Mouse (Mus musculus) erythroblast, embryonic 14.5 days (primary cell): ENCODE measurements around the gene Cmas. TPM values are rescaled to one million over a fixed set of nuclear protein-coding genes. Genes with fewer than 3 reads are reported as not detected.

Experiments used
- H3K27me3 ChIP-seq: 2 replicates; pipeline ENCODE4 v1.6.1; 2012; ENCODE audit warnings: inconsistent platforms; ENCODE audit not compliant: control insufficient read depth
- H3K36me3 ChIP-seq: 2 replicates; pipeline ENCODE4 v1.6.1; 2012; ENCODE audit warnings: mild to moderate bottlenecking, inconsistent platforms; ENCODE audit not compliant: control insufficient read depth
- H3K4me1 ChIP-seq: 2 replicates; pipeline ENCODE4 v1.6.1; 2012; ENCODE audit warnings: inconsistent platforms; ENCODE audit not compliant: control insufficient read depth
- H3K4me3 ChIP-seq: replicated peaks from 2 replicates; pipeline ENCODE3; 2012; ENCODE audit warnings: moderate library complexity, mild to moderate bottlenecking, inconsistent platforms
- H3K9me3 ChIP-seq: 2 replicates; pipeline ENCODE4 v1.6.1; 2012; ENCODE audit warnings: low read length, inconsistent platforms, mixed read lengths; ENCODE audit not compliant: control insufficient read depth
- GATA1 ChIP-seq: IDR thresholded peaks from 2 replicates; pipeline ENCODE4 v1.6.1; 2012; ENCODE audit warnings: low read length, inconsistent platforms, mixed read lengths
- TAL1 ChIP-seq: IDR thresholded peaks from 3 replicates; pipeline ENCODE4 v1.6.1; 2012; ENCODE audit warnings: low read length, inconsistent platforms, mixed read lengths
- polyA plus RNA-seq: library from polyadenylated mRNA; stranded (reverse); fragments of >175 nt; gene quantifications from 2 replicates; pipeline ENCODE4 v1.2.3, GENCODE M21; 2012

Gene Cmas
- polyA plus RNA-seq, 1 experiment = 34.6 TPM

DNA sequence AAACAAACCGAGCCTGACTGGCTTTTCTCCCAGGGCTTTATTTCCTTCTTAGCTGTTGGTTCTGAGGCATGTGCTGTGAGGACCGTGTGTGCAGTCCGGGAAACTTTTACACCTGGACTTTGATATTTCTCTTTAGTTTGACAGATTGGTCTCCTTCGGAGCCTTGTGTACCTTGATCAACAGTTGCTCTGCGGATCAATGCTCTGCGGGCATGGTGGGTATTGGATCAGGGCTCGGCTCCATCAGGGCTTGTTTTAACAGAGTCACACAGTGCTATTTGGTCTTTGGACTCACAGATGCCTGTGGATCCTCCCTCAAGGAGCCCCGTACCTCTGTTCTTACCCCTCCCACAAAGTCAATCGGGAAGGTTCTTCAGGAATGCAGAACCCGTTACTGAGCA is 57.5 kb downstream of the Cmas start:
- TF ChIP-seq GATA1 = no peak
- TF ChIP-seq TAL1 = no peak
- Histone ChIP-seq H3K36me3 (no peaks in the 10 kb centered on the region), H3K4me3 (no peak overlapping the region), H3K4me1 (0 out of 2 replicates have a peak, but pooled peaks cover 1% of the 10 kb centered on the region), H3K9me3 (no peaks in the 10 kb centered on the region), H3K27me3 (no peaks in the 10 kb centered on the region)

DNA sequence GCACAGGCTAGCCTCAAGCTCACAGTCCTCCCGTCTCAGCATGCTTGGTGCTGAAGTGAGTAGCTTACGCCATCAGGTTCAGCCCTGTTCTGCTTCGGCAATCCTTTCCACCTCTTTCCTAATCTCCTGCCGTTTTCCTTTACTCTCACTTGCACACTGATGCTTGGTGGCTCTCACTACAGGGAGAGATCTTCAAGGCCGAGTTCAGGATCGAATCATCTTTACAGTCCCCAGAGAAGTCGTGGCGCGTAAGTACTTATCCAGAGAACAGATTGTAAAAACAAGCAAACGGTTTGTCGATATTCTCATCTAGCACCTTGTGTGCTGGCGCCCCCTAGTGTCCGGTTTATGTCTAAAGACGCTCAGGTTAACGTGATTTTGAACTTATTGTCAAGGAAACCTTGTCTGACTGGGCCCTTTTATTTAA is 58.0 kb downstream of the Cmas start:
- H3K4me1 ChIP-seq = no peaks in the 10 kb centered on the region
- no peaks in the 10 kb centered on the region for H3K36me3 ChIP-seq
- no peaks in the 10 kb centered on the region for H3K9me3 ChIP-seq
- H3K4me3 ChIP-seq = no peak overlapping the region
- no peak for TF ChIP-seq GATA1
- TF ChIP-seq TAL1 = no peak
- no peaks in the 10 kb centered on the region for H3K27me3 ChIP-seq

DNA sequence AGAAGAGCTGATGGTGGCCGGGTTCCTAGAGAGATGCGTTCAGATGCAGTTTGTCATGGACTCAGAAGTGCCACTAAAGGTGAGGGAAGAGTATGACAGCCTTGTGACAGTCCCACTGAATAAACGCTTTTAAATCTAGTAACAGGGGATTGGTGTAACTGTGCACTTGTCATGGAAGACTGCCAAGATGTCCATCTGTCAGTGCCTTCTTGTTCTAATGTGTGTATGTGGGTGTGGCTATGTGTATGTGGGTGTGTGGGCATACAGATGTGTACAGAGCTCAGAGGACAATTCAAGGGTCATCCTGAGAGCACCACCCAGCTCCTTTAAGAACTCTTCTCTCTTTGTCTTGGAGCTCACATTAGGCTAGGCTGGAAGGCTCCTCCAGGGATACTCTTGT is 59.0 kb downstream of the Cmas start:
- Histone ChIP-seq H3K4me3 (no peak overlapping the region), H3K27me3 (no peaks in the 10 kb centered on the region), H3K9me3 (no peaks in the 10 kb centered on the region), H3K4me1 (no peaks in the 10 kb centered on the region), H3K36me3 (no peaks in the 10 kb centered on the region)
- TF ChIP-seq TAL1 (no peak), GATA1 (no peak)

DNA sequence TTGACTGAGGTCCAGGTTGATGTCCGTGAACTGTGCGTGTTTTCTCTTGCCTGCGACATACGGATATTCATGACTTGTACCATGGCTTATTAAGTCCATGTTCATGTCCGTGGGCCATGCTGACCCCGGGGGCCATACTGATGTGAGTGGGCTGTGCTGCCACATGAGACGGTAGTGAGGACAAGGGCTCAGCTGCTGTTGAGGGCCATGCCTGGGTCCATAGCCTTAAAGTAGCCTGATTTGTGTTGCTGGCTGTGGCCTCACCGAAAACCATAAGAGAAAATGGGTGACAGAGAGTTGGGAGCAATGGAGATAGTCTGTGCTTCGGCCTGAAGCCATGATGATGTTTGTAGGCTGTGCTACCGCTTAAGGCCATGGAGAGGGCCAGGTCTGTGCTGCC is 61.8 kb downstream of the Cmas start:
- H3K36me3 ChIP-seq = no peaks in the 10 kb centered on the region
- H3K4me3 ChIP-seq = no peak overlapping the region
- no peaks in the 10 kb centered on the region for H3K27me3 ChIP-seq
- no peaks in the 10 kb centered on the region for H3K4me1 ChIP-seq
- no peaks in the 10 kb centered on the region for H3K9me3 ChIP-seq
- no peak for TF ChIP-seq GATA1
- no peak for TF ChIP-seq TAL1

DNA sequence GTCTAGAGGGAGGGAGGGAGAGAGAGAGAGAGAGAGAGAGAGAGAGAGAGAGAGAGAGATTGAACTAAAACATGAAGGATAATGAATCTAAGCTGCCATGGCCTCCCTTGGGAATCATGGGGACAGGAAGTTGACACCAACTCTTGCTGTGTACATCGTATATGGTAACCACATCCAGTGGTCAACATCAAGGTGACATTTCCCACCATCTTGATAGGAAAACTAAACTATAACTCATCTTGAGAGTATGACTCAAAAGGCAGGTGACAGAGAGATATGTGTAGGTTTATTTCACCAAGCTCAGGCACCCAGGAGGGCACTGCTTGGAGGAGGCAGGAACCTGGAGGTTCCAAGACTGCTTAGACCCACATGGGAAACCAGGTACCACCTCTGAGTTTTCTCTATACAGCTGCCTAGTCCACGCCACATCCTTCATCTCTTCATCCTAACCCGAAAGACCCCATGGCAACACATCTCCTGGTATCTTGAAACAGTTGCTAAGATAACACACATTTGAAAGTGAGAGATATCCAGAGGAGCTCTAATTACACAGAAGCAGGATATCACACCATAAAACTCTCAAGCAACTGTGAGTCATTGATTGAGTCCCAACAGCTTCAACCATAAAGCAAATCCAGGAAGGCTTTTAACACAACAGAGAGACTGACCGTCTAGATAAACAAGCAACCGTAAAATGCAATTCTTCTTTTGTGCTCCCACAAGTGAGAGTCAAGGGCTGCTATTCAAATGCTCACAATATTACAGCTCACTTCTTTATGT is 66.7 kb downstream of the Cmas start:
- no peaks in the 10 kb centered on the region for H3K27me3 ChIP-seq
- no peaks in the 10 kb centered on the region for H3K4me1 ChIP-seq
- H3K4me3 ChIP-seq = no peak overlapping the region
- no peaks in the 10 kb centered on the region for H3K36me3 ChIP-seq
- H3K9me3 ChIP-seq = no peaks in the 10 kb centered on the region
- TF ChIP-seq TAL1 = no peak
- TF ChIP-seq GATA1 = no peak

Other genes with a start within 250 kb of the Cmas start
- 0.12 TPM in 1 of 2 replicates, not detected in the other for gene Ldhb, start 248.7 kb upstream of the Cmas start, polyA plus RNA-seq
- gene Kcnj8, start 185.1 kb upstream of the Cmas start, polyA plus RNA-seq = 0.02 TPM in 1 of 2 replicates, not detected in the other
- not detected in 2 replicates for gene Abcc9, start 54.4 kb upstream of the Cmas start, polyA plus RNA-seq
- not detected in 2 replicates for gene Sult6b2, start 47.8 kb downstream of the Cmas start, polyA plus RNA-seq
- gene St8sia1, start 207.8 kb downstream of the Cmas start, polyA plus RNA-seq = not detected in 2 replicates